Mouse (Mus musculus): ENCODE measurements around the gene Map1a. TPM values are rescaled to one million over a fixed set of nuclear protein-coding genes. Genes with fewer than 3 reads are reported as not detected.

The Map1a gene
- polyA plus RNA-seq (2012), result 0.02 and 0.03 TPM in 2 replicates

GRCm38 (mm10) chr2:121288901-121289729, at the start of gene Map1a:
Gene Map1a (plus strand): TSS chr2:121289600.
- TF ChIP-seq TAL1 (IDR thresholded peaks at IDR 0.05; ENCODE audit: low read length) (no peak), GATA1 (IDR thresholded peaks at IDR 0.05; ENCODE audit: low read length) (no peak)
- Histone ChIP-seq H3K27me3 (ENCODE audit: control insufficient read depth) (peaks cover 77% of the 10 kb centered on the region), H3K4me3 (replicated peaks) (peak within 1 kb of the TSS; percentile 69)

GRCm38 (mm10) chr2:121244099-121244498, 45.3 kb upstream of the Map1a start:
- Histone ChIP-seq H3K4me1 (ENCODE audit: control insufficient read depth) (peaks cover 2% of the 10 kb centered on the region; the same call in 1 of the 2 replicates), H3K4me3 (replicated peaks) (no peak overlapping the region), H3K9me3 (ENCODE audit: control insufficient read depth, low read length) (no peaks in the 10 kb centered on the region), H3K36me3 (ENCODE audit: control insufficient read depth) (peaks cover 8% of the 10 kb centered on the region; the same call in 1 of the 2 replicates), H3K27me3 (ENCODE audit: control insufficient read depth) (no peaks in the 10 kb centered on the region)
- TF ChIP-seq TAL1 (IDR thresholded peaks at IDR 0.05; ENCODE audit: low read length) (no peak), GATA1 (IDR thresholded peaks at IDR 0.05; ENCODE audit: low read length) (no peak)

More at GRCm38 (mm10) chr2:121288901-121289729, at the start of gene Map1a:
- no peaks in the 10 kb centered on the region for H3K36me3 ChIP-seq (ENCODE audit: control insufficient read depth)
- no peaks in the 10 kb centered on the region for H3K9me3 ChIP-seq (ENCODE audit: control insufficient read depth, low read length)
- H3K4me1 ChIP-seq (ENCODE audit: control insufficient read depth), result peaks cover 17% of the 10 kb centered on the region

GRCm38 (mm10) chr2:121249758-121250157, 39.6 kb upstream of the Map1a start:
- peaks cover 24% of the 10 kb centered on the region for H3K36me3 ChIP-seq (ENCODE audit: control insufficient read depth)

GRCm38 (mm10) chr2:121268446-121268845, 21.0 kb upstream of the Map1a start:
- Histone ChIP-seq H3K9me3 (ENCODE audit: control insufficient read depth, low read length) (no peaks in the 10 kb centered on the region), H3K36me3 (ENCODE audit: control insufficient read depth) (no peaks in the 10 kb centered on the region; the same call in 1 of the 2 replicates), H3K4me1 (ENCODE audit: control insufficient read depth) (peaks cover 23% of the 10 kb centered on the region), H3K4me3 (replicated peaks) (no peak overlapping the region), H3K27me3 (ENCODE audit: control insufficient read depth) (no peaks in the 10 kb centered on the region)
- TF ChIP-seq TAL1 (IDR thresholded peaks at IDR 0.05; ENCODE audit: low read length) (no peak), GATA1 (IDR thresholded peaks at IDR 0.05; ENCODE audit: low read length) (no peak)

More at GRCm38 (mm10) chr2:121249758-121250157, 39.6 kb upstream of the Map1a start:
- no peak overlapping the region for H3K4me3 ChIP-seq (replicated peaks)
- no peaks in the 10 kb centered on the region for H3K9me3 ChIP-seq (ENCODE audit: control insufficient read depth, low read length)
- H3K4me1 ChIP-seq (ENCODE audit: control insufficient read depth), result no peaks in the 10 kb centered on the region
- TF ChIP-seq TAL1 (IDR thresholded peaks at IDR 0.05; ENCODE audit: low read length) (no peak), GATA1 (IDR thresholded peaks at IDR 0.05; ENCODE audit: low read length) (no peak)
- no peaks in the 10 kb centered on the region for H3K27me3 ChIP-seq (ENCODE audit: control insufficient read depth)

- TF ChIP-seq GATA1 (IDR thresholded peaks at IDR 0.05; ENCODE audit: low read length) (no peak), TAL1 (IDR thresholded peaks at IDR 0.05; ENCODE audit: low read length) (no peak)
- Histone ChIP-seq H3K27me3 (ENCODE audit: control insufficient read depth) (no peaks in the 10 kb centered on the region), H3K36me3 (ENCODE audit: control insufficient read depth) (no peaks in the 10 kb centered on the region; the same call in 1 of the 2 replicates), H3K9me3 (ENCODE audit: control insufficient read depth, low read length) (no peaks in the 10 kb centered on the region), H3K4me1 (ENCODE audit: control insufficient read depth) (peaks cover 20% of the 10 kb centered on the region), H3K4me3 (replicated peaks) (peak overlapping the region; percentile 85)
Measured at GRCm38 (mm10) chr2:121270521-121271235, 18.7 kb upstream of the Map1a start.

- Histone ChIP-seq H3K9me3 (ENCODE audit: control insufficient read depth, low read length) (no peaks in the 10 kb centered on the region), H3K4me3 (replicated peaks) (peak within 1 kb of the TSS; percentile 85), H3K4me1 (ENCODE audit: control insufficient read depth) (peaks cover 25% of the 10 kb centered on the region), H3K36me3 (ENCODE audit: control insufficient read depth) (no peaks in the 10 kb centered on the region; the same call in 1 of the 2 replicates), H3K27me3 (ENCODE audit: control insufficient read depth) (no peaks in the 10 kb centered on the region)
- TF ChIP-seq GATA1 (IDR thresholded peaks at IDR 0.05; ENCODE audit: low read length) (no peak), TAL1 (IDR thresholded peaks at IDR 0.05; ENCODE audit: low read length) (no peak)
Measured at GRCm38 (mm10) chr2:121271236-121271927, 18.0 kb upstream of the Map1a start, which contains the start of gene Trp53bp1. Gene Trp53bp1 (minus strand): TSS chr2:121271407.

- Histone ChIP-seq H3K27me3 (ENCODE audit: control insufficient read depth) (no peaks in the 10 kb centered on the region), H3K9me3 (ENCODE audit: control insufficient read depth, low read length) (no peaks in the 10 kb centered on the region), H3K36me3 (ENCODE audit: control insufficient read depth) (no peaks in the 10 kb centered on the region; the same call in 1 of the 2 replicates), H3K4me3 (replicated peaks) (peak overlapping the region; percentile 85), H3K4me1 (ENCODE audit: control insufficient read depth) (peaks cover 26% of the 10 kb centered on the region)
- TF ChIP-seq GATA1 (IDR thresholded peaks at IDR 0.05; ENCODE audit: low read length), result no peak
- no peak for TF ChIP-seq TAL1 (IDR thresholded peaks at IDR 0.05; ENCODE audit: low read length)
Measured at GRCm38 (mm10) chr2:121271928-121272516, 17.4 kb upstream of the Map1a start.

GRCm38 (mm10) chr2:121287850-121288249, 1.6 kb upstream of the Map1a start:
- Histone ChIP-seq H3K27me3 (ENCODE audit: control insufficient read depth) (peaks cover 64% of the 10 kb centered on the region), H3K9me3 (ENCODE audit: control insufficient read depth, low read length) (no peaks in the 10 kb centered on the region), H3K4me3 (replicated peaks) (no peak overlapping the region), H3K36me3 (ENCODE audit: control insufficient read depth) (no peaks in the 10 kb centered on the region), H3K4me1 (ENCODE audit: control insufficient read depth) (peaks cover 15% of the 10 kb centered on the region)
- TF ChIP-seq GATA1 (IDR thresholded peaks at IDR 0.05; ENCODE audit: low read length), result no peak
- no peak for TF ChIP-seq TAL1 (IDR thresholded peaks at IDR 0.05; ENCODE audit: low read length)
